Mouse (Mus musculus) natural killer cell, adult 2 months (primary cell): ENCODE data around the gene Slc35c1.

ENCODE experiments used
- DNase-seq, 2 experiments: peaks; one replicate each; pipeline ENCODE4 v3.0.0; 2022; ENCODE audit warnings: low spot score in 2 of 2

Gene Slc35c1

GRCm38 (mm10) chr2:92403776-92404319 is 56.5 kb downstream of the Slc35c1 start:
- no peak for DNase-seq
